Mouse (Mus musculus) kidney, postnatal 4 days (tissue): Measurements from ENCODE around the gene Apip.

Experiments used
- DNase-seq, 2 experiments: peaks; one replicate each; pipeline ENCODE4 v3.0.0; 2021; ENCODE audit warnings: mixed read lengths in 2 of 2

Apip gene

DNA sequence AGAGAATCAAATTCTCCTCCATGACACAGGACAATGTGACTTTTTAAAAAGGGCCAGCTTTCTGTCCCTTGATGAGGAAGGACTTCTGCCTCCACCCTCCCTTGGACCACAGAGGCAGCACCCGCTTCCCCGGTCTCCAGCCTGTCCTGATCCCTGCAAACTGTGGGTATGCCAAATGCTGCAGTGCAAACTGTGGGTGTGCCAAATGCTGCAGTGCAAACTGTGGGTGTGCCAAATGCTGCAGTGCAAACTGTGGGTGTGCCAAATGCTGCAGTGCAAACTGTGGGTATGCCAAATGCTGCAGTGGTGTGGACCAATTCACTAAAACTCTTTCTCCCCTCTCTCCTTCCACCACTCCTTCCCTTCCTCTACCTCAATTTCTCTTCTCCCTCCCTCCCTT, 32.7 kb downstream of the Apip start:
- no peak for DNase-seq

DNA sequence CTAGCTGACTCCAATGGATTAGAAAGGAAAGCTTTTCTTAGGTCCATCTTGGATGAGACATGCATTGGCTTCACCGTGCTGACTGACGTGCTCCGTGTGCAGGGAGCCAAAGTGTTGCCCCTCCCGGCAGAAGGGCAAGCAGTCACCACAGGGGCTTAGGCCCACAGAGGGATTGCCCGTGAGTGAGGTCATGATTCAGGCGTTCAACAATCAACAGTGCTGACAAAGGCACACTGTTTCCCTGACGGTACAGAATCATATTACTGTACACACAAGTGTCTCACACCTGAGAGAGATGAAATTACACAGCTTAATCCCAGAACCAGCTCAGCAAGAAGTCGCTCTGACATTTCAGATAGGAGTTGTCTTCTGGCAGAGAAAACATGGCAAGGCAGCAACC, 38.2 kb downstream of the Apip start:
- no peak for DNase-seq

DNA sequence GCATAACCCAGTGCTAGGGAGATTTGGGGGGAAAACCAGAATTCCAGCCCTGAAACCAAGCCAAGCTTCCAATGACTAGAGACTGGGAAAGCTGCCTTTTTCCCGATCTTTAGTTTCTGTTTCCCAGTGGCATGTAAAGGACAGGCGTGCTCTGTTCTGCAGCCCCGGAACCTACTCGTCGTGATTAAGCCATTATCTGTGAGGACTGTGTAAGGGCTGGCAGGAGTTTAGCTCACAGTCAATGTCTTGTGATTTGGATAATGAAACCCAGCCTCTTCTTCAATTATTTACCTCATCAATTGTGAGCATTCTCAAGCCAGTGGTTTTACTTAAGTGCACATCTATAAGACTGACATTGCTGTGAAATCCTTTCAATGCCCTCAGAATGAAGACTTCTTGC, 43.7 kb downstream of the Apip start:
- no peak for DNase-seq

DNA sequence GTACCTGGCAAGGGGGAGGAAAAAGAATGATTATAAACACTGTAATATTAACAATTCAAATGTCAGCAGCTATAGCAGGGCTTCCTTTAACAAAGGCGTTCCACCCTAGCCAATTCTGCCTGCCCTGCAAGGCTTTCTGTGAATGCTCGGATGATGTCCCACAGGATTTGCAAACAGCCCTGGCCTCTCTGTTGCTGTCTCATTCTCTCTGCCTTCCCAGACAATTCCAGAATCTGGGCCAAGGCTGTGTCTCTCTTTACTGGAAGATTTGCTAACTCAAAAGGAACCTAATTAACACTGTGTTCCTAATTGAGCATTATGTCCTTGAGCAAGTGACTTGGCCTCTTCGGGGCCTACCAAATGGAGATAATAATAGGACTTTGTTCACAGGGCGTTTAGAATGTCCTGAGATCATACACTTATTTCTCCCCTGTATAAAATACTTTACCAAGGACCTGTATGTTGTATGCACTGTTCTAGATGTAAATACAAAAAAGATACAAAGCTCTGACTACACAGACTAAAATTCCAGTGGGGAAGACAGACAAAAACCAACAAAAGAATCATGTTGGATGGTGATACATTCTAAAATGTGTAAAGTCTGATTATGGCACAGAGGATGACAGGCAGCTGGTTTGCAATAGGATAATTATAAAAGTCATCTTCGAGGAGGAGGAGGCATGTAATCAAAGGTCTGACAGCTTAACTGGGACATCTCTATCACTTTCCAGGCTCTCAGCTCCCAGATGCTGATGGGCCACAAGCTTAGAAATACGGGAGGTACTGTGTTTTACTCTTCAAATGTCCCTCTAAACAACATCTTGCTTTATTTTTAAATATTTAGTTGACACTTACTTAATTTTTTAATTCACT, 45.1 kb downstream of the Apip start:
- no peak for DNase-seq

DNA sequence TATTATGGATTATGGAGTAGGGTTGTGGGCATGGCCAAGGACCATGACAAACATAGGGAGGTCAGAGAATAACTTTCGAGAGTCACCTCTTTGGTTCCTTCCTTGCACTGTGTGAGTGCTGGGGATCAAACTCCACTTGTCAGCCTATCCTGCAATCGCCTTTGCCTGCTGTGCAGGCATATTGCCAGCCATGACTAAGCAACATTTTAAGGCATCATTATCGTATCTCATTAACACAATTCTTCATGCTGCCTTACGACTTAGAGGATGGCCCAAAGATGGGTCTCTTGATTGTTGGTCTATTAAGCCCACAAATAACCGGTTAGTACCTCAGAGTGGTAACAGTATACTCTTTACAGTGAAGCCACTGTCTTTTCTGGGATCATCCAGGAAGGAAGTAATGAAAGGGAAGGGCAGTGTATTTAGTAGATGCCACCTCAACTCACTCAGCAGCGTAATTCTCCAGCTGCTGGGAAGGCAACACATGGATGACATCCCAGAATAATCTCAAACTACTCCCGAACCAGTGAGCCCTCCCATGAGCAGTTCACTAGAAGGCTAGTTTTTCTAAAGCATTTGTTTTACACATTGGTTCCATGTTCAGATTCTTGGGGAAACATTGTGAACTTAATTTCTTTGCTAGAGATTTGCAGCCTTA, 45.9 kb downstream of the Apip start:
- no peak for DNase-seq

DNA sequence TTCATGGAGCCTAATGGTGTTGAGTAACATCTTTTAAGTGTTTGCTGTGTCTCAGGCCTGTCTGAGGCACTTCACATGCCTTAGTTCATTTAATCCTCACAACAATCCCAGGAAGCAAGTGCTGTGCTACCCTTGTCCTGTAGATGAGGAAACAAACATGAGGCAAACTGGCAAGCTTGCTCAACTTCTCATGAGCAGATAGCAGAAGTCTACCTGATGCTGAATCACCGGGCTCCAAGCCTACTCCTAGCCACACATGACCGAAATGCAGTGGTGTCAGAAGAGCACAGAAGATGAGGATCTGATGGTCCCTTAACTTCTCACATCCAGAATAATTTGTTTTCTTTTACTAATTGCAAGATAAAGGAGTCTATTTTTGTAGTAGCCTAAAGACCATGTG, 56.2 kb downstream of the Apip start:
- no peak for DNase-seq

DNA sequence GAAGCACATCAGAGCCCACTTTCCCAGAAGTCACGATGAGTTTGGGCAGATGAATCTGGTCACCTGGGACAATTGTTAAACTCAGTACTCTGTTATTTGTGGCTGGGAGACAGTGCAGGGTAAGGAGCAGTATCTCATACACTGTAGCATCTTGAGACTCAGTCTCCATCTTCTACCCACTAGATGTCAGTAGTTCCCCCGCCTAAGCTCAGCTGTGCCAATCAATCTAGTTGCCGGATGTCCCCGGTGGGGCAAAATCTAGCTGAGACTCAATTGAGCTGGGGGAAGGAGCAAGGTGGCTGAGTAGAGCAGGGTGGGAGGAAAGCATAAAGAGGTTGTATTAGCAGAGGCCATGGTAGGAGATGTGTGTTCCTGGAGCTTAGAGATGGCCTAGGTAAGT, 57.7 kb downstream of the Apip start:
- DNase-seq, result no peak

DNA sequence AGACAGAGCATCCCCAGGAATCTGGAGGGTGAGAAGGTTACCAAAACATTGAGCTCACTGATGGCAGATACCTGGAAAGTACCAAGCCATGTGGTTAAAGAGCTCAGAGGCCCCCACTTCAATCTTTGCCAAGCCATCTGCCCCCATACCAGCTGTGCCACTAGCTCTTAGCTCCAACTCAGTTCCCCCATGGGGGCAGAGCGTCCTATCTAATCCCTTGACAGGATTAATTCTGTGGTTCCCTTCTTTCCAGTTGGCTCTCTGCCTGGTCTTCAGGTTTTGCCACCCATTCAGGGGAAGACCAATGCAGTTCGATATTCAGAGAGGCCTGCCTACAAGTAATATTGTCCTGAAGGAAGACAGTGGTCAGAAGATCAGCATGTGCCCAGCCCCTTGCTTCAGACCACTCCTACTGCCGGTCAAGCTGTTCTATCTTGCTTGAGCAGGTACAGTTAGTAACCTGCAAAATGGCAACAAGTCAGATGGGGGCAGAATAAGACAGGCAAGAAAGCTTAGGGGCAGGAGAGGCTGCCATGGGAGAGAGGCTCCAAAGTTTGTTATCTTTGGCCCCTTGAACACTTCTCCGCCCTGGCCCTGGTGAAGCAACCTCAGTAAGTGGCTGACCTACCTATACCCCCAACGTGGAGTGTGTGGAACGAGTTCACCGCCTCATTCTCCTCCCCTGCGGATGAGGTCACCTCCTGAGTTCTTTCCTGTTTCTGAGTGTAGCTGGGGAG, 65.2 kb downstream of the Apip start:
- peak; percentile 13 to 26 for DNase-seq
